Mouse (Mus musculus) embryonic facial prominence, embryonic 12.5 days (tissue): ENCODE results near the gene Ddi2. TPM values are rescaled to one million over a fixed set of nuclear protein-coding genes. Genes with fewer than 3 reads are reported as not detected.

Source experiments
- ATAC-seq: fragments of 200-750 bp; cut with Nextera tagmentation; 2 replicates; pipeline ENCODE4 v1.8.0; 2017; ENCODE audit not compliant: insufficient number of reproducible peaks, insufficient read depth, low FRiP score, low TSS enrichment
- H3K27ac ChIP-seq: fragments of 300-500 bp; sonication (generic); 2 replicates; pipeline ENCODE4 v1.5.1; 2016; ENCODE audit warnings: mild to moderate bottlenecking
- H3K27me3 ChIP-seq: fragments of 300-500 bp; sonication (generic); 2 replicates; pipeline ENCODE4 v1.6.1; 2016; ENCODE audit warnings: mild to moderate bottlenecking, moderate library complexity
- H3K36me3 ChIP-seq: fragments of 300-500 bp; sonication (generic); 2 replicates; pipeline ENCODE4 v1.6.1; 2016; ENCODE audit warnings: mild to moderate bottlenecking
- H3K4me1 ChIP-seq: fragments of 300-500 bp; sonication (generic); 2 replicates; pipeline ENCODE4 v1.6.1; 2016
- H3K4me2 ChIP-seq: fragments of 300-500 bp; sonication (generic); replicated peaks from 2 replicates; pipeline ENCODE4 v1.6.1; 2016; ENCODE audit warnings: mild to moderate bottlenecking, moderate library complexity
- H3K4me3 ChIP-seq: fragments of 300-500 bp; sonication (generic); 2 replicates; pipeline ENCODE4 v1.5.1; 2016; ENCODE audit warnings: mild to moderate bottlenecking
- H3K9ac ChIP-seq: fragments of 300-500 bp; sonication (generic); 2 replicates; pipeline ENCODE4 v1.6.1; 2016; ENCODE audit warnings: mild to moderate bottlenecking, moderate library complexity
- H3K9me3 ChIP-seq: fragments of 300-500 bp; sonication (generic); 2 replicates; pipeline ENCODE4 v1.6.1; 2016; ENCODE audit warnings: mild to moderate bottlenecking, moderate library complexity
- WGBS: fragments of 180-500 bp; shearing (Covaris S2); methylation state at CpG from one replicate; pipeline ENCODE4 v1.1.7; 2016; 5-methylcytosine and 5-hydroxymethylcytosine counted together
- polyA plus RNA-seq: library from polyadenylated mRNA; unstranded; fragments of >200 nt; fragmentation: Nextera tagmentation; extraction: Ambion mirVana; gene quantifications from 2 replicates; pipeline ENCODE4 v1.2.1, GENCODE M21; 2016

The Ddi2 gene
- polyA plus RNA-seq, 1 experiment from 2014 or later = 29.5 TPM

- peaks cover 30% of the 10 kb centered on the region for H3K36me3 ChIP-seq
- no peaks in the 10 kb centered on the region for H3K4me1 ChIP-seq
- no peak overlapping the region for H3K4me2 ChIP-seq
- H3K9me3 ChIP-seq = no peaks in the 10 kb centered on the region
- WGBS = 75% methylated on average over 6 of the region's 6 CpGs
- H3K4me3 ChIP-seq = no peak overlapping the region
- no peak overlapping the region for H3K27ac ChIP-seq
- no peaks in the 10 kb centered on the region for H3K27me3 ChIP-seq
- ATAC-seq = no peak
- no peak overlapping the region for H3K9ac ChIP-seq
Observed at GRCm38 (mm10) chr4:141758874-141759542, 35.8 kb upstream of the Ddi2 start.

- Histone ChIP-seq H3K9ac (no peak overlapping the region), H3K27me3 (no peaks in the 10 kb centered on the region), H3K9me3 (no peaks in the 10 kb centered on the region), H3K4me3 (no peak overlapping the region), H3K27ac (no peak overlapping the region), H3K36me3 (0 out of 2 replicates have a peak, but pooled peaks cover 12% of the 10 kb centered on the region), H3K4me1 (no peaks in the 10 kb centered on the region), H3K4me2 (no peak overlapping the region)
- WGBS = 94% methylated on average over 3 of the region's 3 CpGs
- no peak for ATAC-seq
Observed at GRCm38 (mm10) chr4:141757124-141757523, 33.9 kb upstream of the Ddi2 start.

- H3K4me1 ChIP-seq = peaks cover 4% of the 10 kb centered on the region; the same call in 1 of the 2 replicates
- ATAC-seq = no peak
- H3K36me3 ChIP-seq = no peaks in the 10 kb centered on the region
- no peaks in the 10 kb centered on the region for H3K27me3 ChIP-seq
- 88% methylated on average over 19 of the region's 19 CpGs for WGBS
- no peaks in the 10 kb centered on the region for H3K9me3 ChIP-seq
- H3K9ac ChIP-seq = no peak overlapping the region
- H3K27ac ChIP-seq = no peak overlapping the region
- no peak overlapping the region for H3K4me3 ChIP-seq
- H3K4me2 ChIP-seq = no peak overlapping the region
Observed at GRCm38 (mm10) chr4:141755375-141755930, 32.2 kb upstream of the Ddi2 start.

GRCm38 (mm10) chr4:141752076-141752421 lies 28.8 kb upstream of the Ddi2 start:
- peaks cover 4% of the 10 kb centered on the region; the same call in 1 of the 2 replicates for H3K4me1 ChIP-seq
- no peaks in the 10 kb centered on the region for H3K36me3 ChIP-seq
- ATAC-seq = 0 out of 2 replicates have a peak, but pooled peaks have one; percentile 54
- H3K27me3 ChIP-seq = no peaks in the 10 kb centered on the region
- no peak overlapping the region for H3K9ac ChIP-seq
- no peak overlapping the region for H3K4me3 ChIP-seq
- 7% methylated on average over 4 of the region's 4 CpGs for WGBS
- 0 out of 2 replicates have a peak overlapping the region, but pooled peaks have one; percentile 4 for H3K27ac ChIP-seq
- no peak overlapping the region for H3K4me2 ChIP-seq
- no peaks in the 10 kb centered on the region for H3K9me3 ChIP-seq

- H3K4me2 ChIP-seq = no peak overlapping the region
- no peak for ATAC-seq
- 44% methylated on average over 4 of the region's 4 CpGs for WGBS
Observed at GRCm38 (mm10) chr4:141751419-141752075, 28.3 kb upstream of the Ddi2 start.

GRCm38 (mm10) chr4:141750826-141751225 lies 27.6 kb upstream of the Ddi2 start:
- H3K36me3 ChIP-seq = no peaks in the 10 kb centered on the region
- H3K27ac ChIP-seq = no peak overlapping the region
- H3K27me3 ChIP-seq = peaks cover 5% of the 10 kb centered on the region; the same call in 1 of the 2 replicates
- H3K4me3 ChIP-seq = no peak overlapping the region
- WGBS = 57% methylated on average over 3 of the region's 3 CpGs
- H3K9ac ChIP-seq = no peak overlapping the region
- no peaks in the 10 kb centered on the region for H3K9me3 ChIP-seq
- peaks cover 4% of the 10 kb centered on the region; the same call in 1 of the 2 replicates for H3K4me1 ChIP-seq
- no peak for ATAC-seq
- H3K4me2 ChIP-seq = no peak overlapping the region

More at GRCm38 (mm10) chr4:141751419-141752075, 28.3 kb upstream of the Ddi2 start:
- H3K4me1 ChIP-seq = peaks cover 4% of the 10 kb centered on the region; the same call in 1 of the 2 replicates
- no peak overlapping the region for H3K4me3 ChIP-seq
- H3K9me3 ChIP-seq = no peaks in the 10 kb centered on the region
- H3K27ac ChIP-seq = 0 out of 2 replicates have a peak overlapping the region, but pooled peaks have one; percentile 4
- H3K27me3 ChIP-seq = peaks cover 4% of the 10 kb centered on the region; the same call in 1 of the 2 replicates
- H3K9ac ChIP-seq = no peak overlapping the region
- no peaks in the 10 kb centered on the region for H3K36me3 ChIP-seq

- H3K27me3 ChIP-seq = peaks cover 5% of the 10 kb centered on the region; the same call in 1 of the 2 replicates
- H3K9ac ChIP-seq = no peak overlapping the region
- 35% methylated on average over 11 of the region's 11 CpGs for WGBS
- no peak overlapping the region for H3K4me3 ChIP-seq
- no peak overlapping the region for H3K27ac ChIP-seq
- no peaks in the 10 kb centered on the region for H3K36me3 ChIP-seq
- peaks cover 4% of the 10 kb centered on the region; the same call in 1 of the 2 replicates for H3K4me1 ChIP-seq
- no peak for ATAC-seq
- H3K4me2 ChIP-seq = no peak overlapping the region
- no peaks in the 10 kb centered on the region for H3K9me3 ChIP-seq
Observed at GRCm38 (mm10) chr4:141749557-141749956, 26.3 kb upstream of the Ddi2 start.

GRCm38 (mm10) chr4:141746578-141747346 lies 23.5 kb upstream of the Ddi2 start, which contains the start of gene Agmat:
Gene Agmat (plus strand): TSS chr4:141746672.
- Histone ChIP-seq H3K4me2 (no peak within 1 kb of the TSS), H3K27me3 (peaks cover 5% of the 10 kb centered on the region; the same call in 1 of the 2 replicates), H3K4me1 (0 out of 2 replicates have a peak, but pooled peaks cover under 1% of the 10 kb centered on the region), H3K9ac (no peak within 1 kb of the TSS), H3K9me3 (no peaks in the 10 kb centered on the region), H3K4me3 (no peak within 1 kb of the TSS), H3K27ac (no peak within 1 kb of the TSS), H3K36me3 (no peaks in the 10 kb centered on the region)
- ATAC-seq = no peak
- 25% methylated on average over 25 of the region's 25 CpGs for WGBS

- no peak for ATAC-seq
- Histone ChIP-seq H3K9me3 (no peaks in the 10 kb centered on the region), H3K4me3 (no peak overlapping the region), H3K27me3 (peaks cover 5% of the 10 kb centered on the region; the same call in 1 of the 2 replicates), H3K27ac (peak overlapping the region; percentile 14; the same call in 1 of the 2 replicates), H3K9ac (no peak overlapping the region), H3K36me3 (no peaks in the 10 kb centered on the region), H3K4me2 (no peak overlapping the region), H3K4me1 (no peaks in the 10 kb centered on the region)
- WGBS = 87% methylated on average over 4 of the region's 4 CpGs
Observed at GRCm38 (mm10) chr4:141742381-141742780, 19.2 kb upstream of the Ddi2 start.

- H3K4me1 ChIP-seq = no peaks in the 10 kb centered on the region
- no peak overlapping the region for H3K4me3 ChIP-seq
- no peak overlapping the region for H3K4me2 ChIP-seq
- 55% methylated on average over 9 of the region's 9 CpGs for WGBS
- peak overlapping the region; percentile 14; the same call in 1 of the 2 replicates for H3K27ac ChIP-seq
- H3K9ac ChIP-seq = no peak overlapping the region
- peaks cover 3% of the 10 kb centered on the region; the same call in 1 of the 2 replicates for H3K27me3 ChIP-seq
- H3K9me3 ChIP-seq = no peaks in the 10 kb centered on the region
- ATAC-seq = no peak
- H3K36me3 ChIP-seq = no peaks in the 10 kb centered on the region
Observed at GRCm38 (mm10) chr4:141741856-141742255, 18.6 kb upstream of the Ddi2 start.

- H3K9ac ChIP-seq = no peak overlapping the region
- no peaks in the 10 kb centered on the region for H3K9me3 ChIP-seq
- no peaks in the 10 kb centered on the region for H3K36me3 ChIP-seq
- 77% methylated on average over 8 of the region's 8 CpGs for whole genome bisulfite sequencing
- H3K27ac ChIP-seq = no peak overlapping the region
- no peaks in the 10 kb centered on the region for H3K27me3 ChIP-seq
- no peak for ATAC-seq
- no peak overlapping the region for H3K4me3 ChIP-seq
- H3K4me2 ChIP-seq = no peak overlapping the region
- H3K4me1 ChIP-seq = no peaks in the 10 kb centered on the region
Observed at GRCm38 (mm10) chr4:141738015-141738414, 14.8 kb upstream of the Ddi2 start.
